Mouse (Mus musculus) ES-E14 (cell line): ENCODE measurements around the gene Cd52.

Experiments used
- CHD2 ChIP-seq: IDR thresholded peaks from 2 replicates; pipeline ENCODE4 v1.6.1; 2014; ENCODE audit warnings: mild to moderate bottlenecking, low read depth, low read length, inconsistent platforms
- HCFC1 ChIP-seq: IDR thresholded peaks from 2 replicates; pipeline ENCODE4 v1.6.1; 2012; ENCODE audit warnings: low read length, inconsistent platforms, borderline replicate concordance; ENCODE audit not compliant: insufficient read depth
- MAFK ChIP-seq: IDR thresholded peaks from 2 replicates; pipeline ENCODE4 v1.6.1; 2014; ENCODE audit warnings: mild to moderate bottlenecking, low read depth, low read length, inconsistent platforms; ENCODE audit not compliant: insufficient read depth
- ZC3H11A ChIP-seq: IDR thresholded peaks from 2 replicates; pipeline ENCODE4 v1.6.1; 2012; ENCODE audit warnings: low read depth, mild to moderate bottlenecking, inconsistent platforms, low read length, borderline replicate concordance
- ZNF384 ChIP-seq: IDR thresholded peaks from 2 replicates; pipeline ENCODE4 v1.6.1; 2012; ENCODE audit warnings: low read depth, low read length, inconsistent platforms

GRCm38 (mm10) chr4:134119042-134119441 is 24.2 kb upstream of the Cd52 start:
- TF ChIP-seq HCFC1: no peak
- TF ChIP-seq CHD2: no peak
- no peak for TF ChIP-seq MAFK
- no peak for TF ChIP-seq ZC3H11A
- no peak for TF ChIP-seq ZNF384
